Mouse (Mus musculus) stomach, embryonic 14.5 days (tissue): ENCODE data around the gene Chit1. TPM values are rescaled to one million over a fixed set of nuclear protein-coding genes. Genes with fewer than 3 reads are reported as not detected.

ENCODE experiments used
- ATAC-seq: fragments of 200-750 bp; cut with Nextera tagmentation; 2 replicates; pipeline ENCODE4 v1.8.0; 2017; ENCODE audit warnings: low read depth, moderate TSS enrichment; ENCODE audit not compliant: insufficient number of reproducible peaks, insufficient read depth, low FRiP score
- H3K27ac ChIP-seq: fragments of 300-500 bp; sonication (generic); 2 replicates; pipeline ENCODE4 v1.5.1; 2014; ENCODE audit warnings: mild to moderate bottlenecking, low read length, moderate library complexity, mixed read lengths
- H3K27me3 ChIP-seq: fragments of 300-500 bp; sonication (generic); 2 replicates; pipeline ENCODE4 v1.6.1; 2014; ENCODE audit warnings: low read length, control low read depth, mixed read lengths; ENCODE audit not compliant: control insufficient read depth, insufficient read depth
- H3K36me3 ChIP-seq: fragments of 300-500 bp; sonication (generic); 2 replicates; pipeline ENCODE4 v1.6.1; 2014; ENCODE audit warnings: mild to moderate bottlenecking, control low read depth, low read length, moderate library complexity, mixed read lengths; ENCODE audit not compliant: control insufficient read depth, insufficient read depth
- H3K4me1 ChIP-seq: fragments of 300-500 bp; sonication (generic); 2 replicates; pipeline ENCODE4 v1.6.1; 2014; ENCODE audit warnings: low read length, control low read depth, mixed read lengths; ENCODE audit not compliant: control insufficient read depth, insufficient read depth
- H3K4me2 ChIP-seq: fragments of 300-500 bp; sonication (generic); replicated peaks from 2 replicates; pipeline ENCODE4 v1.6.1; 2014; ENCODE audit warnings: low read depth, low read length, control low read depth
- H3K4me3 ChIP-seq: fragments of 300-500 bp; sonication (generic); 2 replicates; pipeline ENCODE4 v1.5.1; 2014; ENCODE audit warnings: low read depth, low read length, control low read depth
- H3K9ac ChIP-seq: fragments of 300-500 bp; sonication (generic); replicated peaks from 2 replicates; pipeline ENCODE4 v1.6.1; 2014; ENCODE audit warnings: low read depth, mild to moderate bottlenecking, control low read depth, low read length, moderate library complexity, mixed read lengths
- H3K9me3 ChIP-seq: fragments of 300-500 bp; sonication (generic); 2 replicates; pipeline ENCODE4 v1.6.1; 2016; ENCODE audit warnings: low read depth, low read length, control low read depth; ENCODE audit not compliant: control insufficient read depth
- WGBS: fragments of 180-500 bp; shearing (Covaris S2); extraction: QIAGEN DNeasy Blood & Tissue Kit; methylation state at CpG from one replicate; pipeline ENCODE4 v1.1.7; 2014; 5-methylcytosine and 5-hydroxymethylcytosine counted together
- polyA plus RNA-seq: library from polyadenylated mRNA; unstranded; fragments of >200 nt; fragmentation: Nextera tagmentation; extraction: Ambion mirVana; gene quantifications from 2 replicates; pipeline ENCODE4 v1.2.1, GENCODE M21; 2014

Gene Chit1
- polyA plus RNA-seq, 1 experiment from 2014 or later, result not detected

DNA sequence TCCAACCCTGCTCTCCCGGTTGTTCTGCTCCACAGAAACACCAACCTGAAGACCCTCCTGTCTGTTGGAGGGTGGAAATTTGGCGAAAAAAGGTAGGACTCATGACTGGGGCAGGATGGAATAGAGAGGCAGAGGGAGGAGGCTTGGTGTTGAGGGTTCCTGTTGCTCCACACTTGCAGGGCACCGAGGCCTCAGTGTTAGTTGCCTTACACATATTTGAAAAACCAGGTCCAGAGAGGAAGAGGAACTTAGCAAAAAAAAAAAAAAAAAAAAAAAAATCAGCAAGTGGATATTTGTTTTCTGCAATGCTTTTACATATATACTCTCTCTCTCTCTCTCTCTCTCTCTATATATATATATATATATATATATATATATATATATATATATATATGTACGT lies 73.0 kb downstream of the Chit1 start:
- H3K27me3 ChIP-seq, result no peaks in the 10 kb centered on the region
- no peak for ATAC-seq
- H3K9ac ChIP-seq, result no peak overlapping the region
- 0 out of 2 replicates have a peak, but pooled peaks cover 2% of the 10 kb centered on the region for H3K4me1 ChIP-seq
- H3K4me2 ChIP-seq, result no peak overlapping the region
- no peaks in the 10 kb centered on the region for H3K36me3 ChIP-seq
- 91% methylated on average over 4 of the region's 4 CpGs for WGBS
- no peak overlapping the region for H3K4me3 ChIP-seq
- no peak overlapping the region for H3K27ac ChIP-seq
- no peaks in the 10 kb centered on the region for H3K9me3 ChIP-seq

DNA sequence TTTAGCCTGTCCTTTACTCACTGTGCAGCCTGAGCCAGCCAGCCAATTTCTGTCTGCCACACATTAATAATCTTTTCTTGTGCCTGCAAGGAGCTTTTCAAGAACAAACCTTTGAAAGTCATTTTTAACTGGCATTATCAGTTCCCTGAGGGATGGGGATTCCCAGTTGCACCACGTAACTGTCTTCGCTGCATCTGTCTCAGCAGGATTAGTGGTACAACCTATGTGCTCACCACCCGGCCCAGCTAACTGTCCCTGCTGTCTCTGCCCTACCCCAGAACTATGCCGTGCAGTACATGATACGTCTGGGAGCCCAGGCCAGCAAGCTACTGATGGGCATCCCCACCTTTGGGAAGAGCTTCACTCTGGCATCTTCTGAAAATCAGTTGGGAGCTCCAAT lies 77.2 kb downstream of the Chit1 start:
- no peak overlapping the region for H3K9ac ChIP-seq
- H3K9me3 ChIP-seq, result no peaks in the 10 kb centered on the region
- no peak overlapping the region for H3K4me2 ChIP-seq
- H3K4me1 ChIP-seq, result 0 out of 2 replicates have a peak, but pooled peaks cover 4% of the 10 kb centered on the region
- no peaks in the 10 kb centered on the region for H3K27me3 ChIP-seq
- no peak for ATAC-seq
- no peak overlapping the region for H3K27ac ChIP-seq
- H3K4me3 ChIP-seq, result no peak overlapping the region
- H3K36me3 ChIP-seq, result no peaks in the 10 kb centered on the region
- WGBS, result 78% methylated on average over 5 of the region's 5 CpGs

DNA sequence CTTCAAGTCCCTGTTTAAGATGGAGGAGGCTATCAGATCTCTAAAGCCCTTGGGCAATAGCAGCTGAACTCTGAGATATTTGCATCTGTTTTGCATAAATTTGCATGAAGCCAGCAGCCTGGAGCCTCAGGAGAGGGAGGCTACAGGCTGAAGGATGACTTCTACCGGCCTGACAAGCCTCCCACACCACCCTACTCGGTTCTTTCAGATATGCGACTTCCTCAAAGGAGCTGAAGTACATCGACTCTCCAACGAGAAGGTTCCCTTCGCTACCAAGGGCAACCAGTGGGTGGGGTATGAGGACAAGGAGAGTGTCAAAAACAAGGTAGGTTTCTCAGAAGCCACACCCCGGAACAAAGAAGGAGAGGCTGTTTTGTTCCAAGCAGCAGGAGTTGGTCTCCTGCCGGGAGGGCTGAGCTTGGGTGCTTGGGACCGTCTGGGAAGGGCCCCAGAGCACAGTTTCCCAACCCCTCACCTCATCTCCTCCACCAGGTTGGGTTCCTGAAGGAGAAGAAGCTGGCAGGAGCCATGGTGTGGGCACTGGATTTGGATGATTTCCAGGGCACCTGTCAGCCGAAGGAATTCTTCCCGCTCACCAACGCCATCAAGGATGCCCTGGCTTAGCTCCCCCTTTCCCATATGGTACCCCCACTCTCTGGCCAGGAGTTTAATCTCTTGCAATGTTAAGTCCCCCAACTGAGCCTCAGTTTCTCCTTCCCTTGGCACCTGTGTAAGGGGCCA lies 78.1 kb downstream of the Chit1 start:
- 27% methylated on average over 12 of the region's 12 CpGs for WGBS

DNA sequence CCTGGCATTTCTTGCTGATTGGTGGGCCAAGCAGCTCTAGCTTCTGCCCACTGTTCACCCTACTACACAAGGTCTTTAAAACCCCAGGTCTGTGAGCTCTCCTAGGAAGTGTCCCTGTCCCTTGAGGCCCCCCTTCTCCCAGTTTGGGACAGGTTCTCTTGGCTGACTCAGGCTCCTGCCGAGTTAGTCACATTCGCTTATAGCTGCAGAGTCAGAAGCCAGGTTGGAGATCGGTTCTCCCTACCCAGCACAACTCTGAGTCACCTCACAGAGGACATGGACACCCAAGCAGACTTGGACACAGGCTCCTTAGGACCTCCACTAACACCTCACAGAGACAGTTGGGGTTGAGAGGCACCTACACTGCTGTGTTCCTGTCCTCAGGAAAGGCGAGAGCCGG lies 80.2 kb downstream of the Chit1 start:
- peaks cover 16% of the 10 kb centered on the region; the same call in 1 of the 2 replicates for H3K4me1 ChIP-seq
- H3K36me3 ChIP-seq, result no peaks in the 10 kb centered on the region
- H3K27ac ChIP-seq, result no peak overlapping the region
- no peaks in the 10 kb centered on the region for H3K27me3 ChIP-seq
- H3K9me3 ChIP-seq, result no peaks in the 10 kb centered on the region
- H3K4me3 ChIP-seq, result no peak overlapping the region
- no peak overlapping the region for H3K9ac ChIP-seq
- 89% methylated on average over 5 of the region's 5 CpGs for WGBS
- H3K4me2 ChIP-seq, result no peak overlapping the region
- no peak for ATAC-seq

More for the DNA sequence above, 78.1 kb downstream of the Chit1 start:
- Histone ChIP-seq H3K27ac (no peak overlapping the region), H3K36me3 (no peaks in the 10 kb centered on the region), H3K27me3 (no peaks in the 10 kb centered on the region), H3K4me2 (no peak overlapping the region), H3K9me3 (no peaks in the 10 kb centered on the region), H3K9ac (no peak overlapping the region), H3K4me1 (0 out of 2 replicates have a peak, but pooled peaks cover 6% of the 10 kb centered on the region), H3K4me3 (no peak overlapping the region)
- ATAC-seq, result no peak

DNA sequence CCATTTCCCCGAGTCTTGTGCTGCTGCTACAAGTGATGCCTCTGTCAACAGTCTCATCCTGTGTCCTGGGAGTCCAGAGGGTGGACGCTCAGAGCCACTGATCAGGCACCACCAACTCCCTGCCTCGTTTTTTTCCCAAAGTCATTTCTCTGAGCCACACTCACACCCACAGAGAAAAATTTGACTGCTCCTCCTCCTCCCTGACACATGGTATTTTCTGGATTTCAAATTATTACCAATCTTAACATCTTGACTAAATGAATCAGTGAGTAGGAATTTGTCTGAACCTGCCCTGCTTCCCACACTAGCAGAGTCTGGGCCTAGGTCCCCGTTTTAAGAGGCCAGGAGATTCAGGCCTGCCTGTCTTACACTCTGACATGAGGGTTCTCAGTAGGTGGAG lies 81.0 kb downstream of the Chit1 start:
- Histone ChIP-seq H3K4me1 (peaks cover 18% of the 10 kb centered on the region; the same call in 1 of the 2 replicates), H3K27me3 (no peaks in the 10 kb centered on the region), H3K4me2 (no peak overlapping the region), H3K9me3 (no peaks in the 10 kb centered on the region), H3K4me3 (no peak overlapping the region), H3K9ac (no peak overlapping the region), H3K36me3 (no peaks in the 10 kb centered on the region), H3K27ac (no peak overlapping the region)
- ATAC-seq, result no peak
- WGBS, result 34% methylated on average over 4 of the region's 4 CpGs

DNA sequence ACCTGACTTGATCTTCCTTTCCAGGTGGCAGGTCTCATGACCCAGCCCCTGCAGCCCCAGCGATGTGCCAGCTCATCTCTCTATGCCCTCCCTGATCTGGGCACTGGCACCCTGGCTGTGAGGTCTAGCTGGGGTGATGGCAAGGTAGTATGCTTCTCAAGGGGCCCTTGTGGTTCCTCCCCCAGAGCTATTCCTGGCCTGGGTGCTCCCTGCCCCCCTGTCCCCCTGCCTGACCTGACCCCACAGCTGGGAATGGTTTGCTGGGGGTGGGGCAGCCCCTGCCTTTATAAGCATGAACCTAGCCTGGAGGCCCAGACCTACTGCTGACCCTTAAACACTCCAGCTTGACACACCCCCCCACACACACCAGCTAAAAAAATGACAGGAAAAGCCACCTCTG lies 82.1 kb downstream of the Chit1 start, which contains the start of gene Mybph:
Mybph (plus strand) TSS at position 323 of the 400 bp plus-strand sequence.
- WGBS, result 73% methylated on average over 1 of the region's 1 CpGs
- peaks cover 18% of the 10 kb centered on the region; the same call in 1 of the 2 replicates for H3K4me1 ChIP-seq
- no peak for ATAC-seq
- H3K27me3 ChIP-seq, result no peaks in the 10 kb centered on the region
- H3K27ac ChIP-seq, result no peak within 1 kb of the TSS
- H3K9me3 ChIP-seq, result no peaks in the 10 kb centered on the region
- H3K4me2 ChIP-seq, result no peak within 1 kb of the TSS
- H3K4me3 ChIP-seq, result no peak within 1 kb of the TSS
- H3K9ac ChIP-seq, result no peak within 1 kb of the TSS
- H3K36me3 ChIP-seq, result no peaks in the 10 kb centered on the region

DNA sequence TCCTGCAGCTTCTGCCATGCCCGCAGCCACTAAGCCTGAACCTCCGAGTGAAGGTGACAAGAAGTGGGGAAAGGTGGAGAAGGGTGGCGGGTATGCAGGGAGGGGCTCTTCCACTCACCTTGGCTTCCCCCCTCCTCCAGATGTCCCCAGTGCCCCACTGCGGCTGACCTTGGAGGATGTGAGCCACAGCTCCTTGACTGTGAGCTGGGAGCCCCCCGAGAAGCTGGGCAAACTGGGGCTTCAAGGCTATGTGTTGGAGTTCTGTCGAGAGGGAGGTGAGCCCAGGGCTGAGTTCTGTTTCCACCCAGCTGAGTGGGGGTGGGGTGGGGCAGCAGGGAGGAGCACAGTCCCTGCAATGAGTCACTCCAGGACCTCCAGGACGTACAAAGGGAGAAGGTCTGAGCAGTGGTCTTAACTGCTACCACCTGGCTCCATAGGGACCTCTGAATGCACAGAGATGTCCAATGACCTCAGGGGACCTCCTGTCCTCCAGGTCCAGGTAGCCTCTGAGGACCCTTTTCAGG lies 82.7 kb downstream of the Chit1 start:
- no peak for ATAC-seq
- Histone ChIP-seq H3K4me1 (peaks cover 18% of the 10 kb centered on the region; the same call in 1 of the 2 replicates), H3K4me2 (no peak overlapping the region), H3K4me3 (no peak overlapping the region), H3K36me3 (no peaks in the 10 kb centered on the region), H3K27me3 (no peaks in the 10 kb centered on the region), H3K27ac (no peak overlapping the region), H3K9ac (no peak overlapping the region), H3K9me3 (no peaks in the 10 kb centered on the region)
- WGBS, result 54% methylated on average over 7 of the region's 7 CpGs

DNA sequence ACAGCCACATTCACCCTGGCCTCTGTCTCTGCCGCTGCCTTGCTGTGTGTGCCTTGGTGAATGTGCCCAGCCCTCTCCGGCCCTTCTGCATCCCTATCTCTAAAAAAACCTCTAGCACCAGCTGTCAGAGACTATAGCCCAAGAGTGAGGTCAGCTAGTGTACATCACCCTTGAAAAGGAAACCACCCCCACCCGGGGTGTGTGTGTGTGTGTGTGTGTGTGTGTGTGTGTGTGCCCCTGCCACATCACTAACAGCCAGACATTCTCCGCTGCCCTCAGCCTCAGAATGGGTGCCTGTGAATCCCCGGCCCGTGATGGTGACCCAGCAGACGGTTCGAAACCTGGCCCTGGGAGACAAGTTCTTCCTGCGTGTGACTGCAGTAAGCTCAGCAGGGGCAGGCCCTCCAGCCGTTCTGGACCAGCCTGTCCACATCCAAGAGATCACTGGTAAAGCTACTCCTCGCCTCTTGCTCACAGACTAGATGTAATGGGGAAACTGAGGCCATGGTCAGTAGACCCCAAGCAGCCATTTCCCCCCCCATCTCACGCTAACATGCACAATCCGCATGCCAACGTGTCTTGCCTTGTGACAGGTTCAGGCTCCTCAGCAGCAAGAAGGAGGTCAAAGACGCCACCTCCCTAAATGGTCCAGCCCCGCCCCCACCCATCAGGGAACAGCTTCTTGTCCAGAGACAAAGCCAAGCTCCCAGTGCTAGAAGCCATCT lies 83.4 kb downstream of the Chit1 start:
- H3K9me3 ChIP-seq, result no peaks in the 10 kb centered on the region
- H3K36me3 ChIP-seq, result no peaks in the 10 kb centered on the region
- H3K4me1 ChIP-seq, result peaks cover 18% of the 10 kb centered on the region; the same call in 1 of the 2 replicates
- no peak for ATAC-seq
- no peaks in the 10 kb centered on the region for H3K27me3 ChIP-seq
- H3K4me3 ChIP-seq, result no peak overlapping the region
- H3K27ac ChIP-seq, result no peak overlapping the region
- H3K9ac ChIP-seq, result no peak overlapping the region
- 73% methylated on average over 16 of the region's 16 CpGs for WGBS
- no peak overlapping the region for H3K4me2 ChIP-seq
